Mouse (Mus musculus) embryo, embryonic 11.5 days (tissue): Measurements from ENCODE around the gene Upk2.
"Not testable (repeated sequence)": the region's sequence is repeated elsewhere in the genome, so short reads cannot be mapped to it uniquely, and the experiment has no call there.

Experiments
- DNase-seq: peaks from one replicate; pipeline ENCODE4 v3.0.0-alpha.2; 2012; ENCODE audit warnings: low read depth, low spot score

The Upk2 gene

DNA sequence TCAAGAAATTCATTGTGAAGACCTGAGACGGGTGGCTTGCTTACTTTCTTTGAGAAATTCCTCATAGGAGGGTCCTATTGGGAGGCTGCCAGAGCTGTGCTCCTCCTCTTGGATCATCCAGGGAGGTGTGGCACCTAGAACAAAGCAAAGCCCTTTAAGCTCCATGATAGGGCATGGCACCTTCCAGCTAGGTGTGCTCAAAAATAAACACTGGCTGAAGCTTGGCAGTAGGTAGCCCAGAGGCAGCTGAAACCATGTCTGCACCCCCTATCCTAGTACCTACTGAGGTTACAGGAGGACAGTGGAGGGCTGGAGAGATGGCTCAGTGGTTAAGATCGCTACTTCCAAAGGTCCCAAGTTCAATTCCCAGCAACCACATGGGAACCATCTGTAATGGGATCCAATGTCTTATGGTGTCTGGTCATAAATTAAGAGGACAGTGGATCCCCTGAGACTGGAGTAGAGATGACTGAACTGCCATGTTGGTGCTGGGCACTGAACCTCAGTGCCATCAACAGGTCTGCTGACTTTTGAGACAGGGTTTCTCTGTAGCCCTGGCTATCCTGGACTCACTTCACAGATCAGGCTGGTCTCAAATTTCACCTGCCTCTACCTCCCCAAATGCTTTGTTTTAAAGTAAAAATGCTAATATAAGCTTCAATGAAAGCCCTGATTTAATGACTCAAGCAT, 44.0 kb downstream of the Upk2 start:
- no peak for DNase-seq

DNA sequence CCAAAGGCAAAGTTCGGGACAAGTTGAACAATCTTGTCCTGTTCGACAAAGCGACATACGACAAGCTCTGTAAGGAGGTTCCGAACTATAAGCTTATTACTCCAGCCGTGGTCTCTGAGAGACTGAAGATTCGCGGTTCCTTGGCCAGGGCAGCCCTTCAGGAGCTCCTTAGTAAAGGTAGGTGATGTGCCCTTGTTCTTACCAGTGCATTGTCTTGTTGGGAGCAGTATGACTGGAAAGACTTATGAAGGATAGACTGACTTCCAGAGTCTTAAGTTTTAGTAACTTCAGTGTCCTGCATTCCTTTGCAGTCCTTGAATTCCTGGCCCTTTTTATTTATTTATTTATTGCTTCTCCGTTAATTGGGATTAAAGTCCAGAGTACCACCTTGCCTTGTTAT, 46.1 kb downstream of the Upk2 start:
- DNase-seq: not testable (repeated sequence)

DNA sequence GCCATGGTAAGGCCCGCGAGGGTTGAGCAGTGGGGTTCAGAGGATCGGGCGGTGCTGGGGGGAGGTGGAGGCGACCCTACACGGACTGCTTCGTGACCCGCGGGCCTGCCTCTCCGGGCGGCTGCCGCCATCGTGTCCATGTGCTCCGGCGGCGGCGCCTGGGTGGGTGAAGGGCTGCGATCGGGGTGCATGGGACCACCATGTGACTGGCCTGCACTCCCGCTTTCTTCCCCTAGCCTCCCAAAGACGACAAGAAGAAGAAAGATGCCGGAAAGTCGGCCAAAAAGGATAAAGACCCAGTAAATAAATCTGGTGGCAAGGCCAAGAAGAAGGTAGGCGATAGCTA, 47.1 kb downstream of the Upk2 start:
- DNase-seq: no peak

DNA sequence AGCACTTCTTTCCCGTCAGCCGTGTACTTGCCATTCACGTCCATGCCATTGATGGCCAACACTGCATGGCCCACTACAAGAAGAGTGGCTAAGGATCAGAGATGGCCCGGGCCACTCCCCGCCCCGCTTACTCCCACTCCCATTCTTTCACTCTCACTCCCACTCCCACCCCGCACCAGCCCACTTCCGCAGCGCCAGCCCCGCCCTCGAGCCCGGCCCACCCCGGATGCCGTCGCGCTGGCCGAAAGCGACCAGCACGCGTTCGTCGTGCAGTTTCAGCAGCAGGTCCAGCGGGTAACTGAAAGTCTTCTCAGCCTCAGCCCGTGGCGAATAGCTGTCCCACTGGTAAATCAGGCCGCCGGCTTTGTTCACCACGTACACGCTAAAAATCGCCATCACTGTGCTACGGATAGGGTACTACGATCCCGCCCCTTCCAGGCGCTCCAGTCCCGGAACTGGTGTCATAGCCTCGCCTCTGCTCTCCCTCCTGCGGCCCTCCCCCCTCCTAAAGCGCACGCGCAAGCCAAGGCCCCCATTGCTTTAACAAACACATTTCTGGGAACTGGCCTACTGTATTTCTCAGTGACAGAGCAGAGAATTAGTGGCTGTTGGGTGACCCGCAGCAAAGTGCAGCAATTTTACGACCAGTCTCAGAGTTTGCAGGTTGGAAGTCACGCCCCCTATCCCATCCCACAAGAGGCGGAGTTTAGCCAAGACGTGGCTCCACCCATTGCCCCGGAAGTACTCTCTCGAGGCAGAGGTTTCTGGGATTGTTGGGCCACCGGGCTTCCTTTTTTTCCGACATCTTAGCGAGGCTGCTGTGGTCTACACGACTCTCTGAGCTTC, 47.6 kb downstream of the Upk2 start, which contains the start of the genes Rps25 and Trappc4:
Gene Rps25, plus strand, starts transcription at position 234 of the 846 bp plus-strand sequence.
Gene Trappc4, minus strand, starts transcription at position 695 of the 846 bp plus-strand sequence.
- peak; percentile 91 for DNase-seq

DNA sequence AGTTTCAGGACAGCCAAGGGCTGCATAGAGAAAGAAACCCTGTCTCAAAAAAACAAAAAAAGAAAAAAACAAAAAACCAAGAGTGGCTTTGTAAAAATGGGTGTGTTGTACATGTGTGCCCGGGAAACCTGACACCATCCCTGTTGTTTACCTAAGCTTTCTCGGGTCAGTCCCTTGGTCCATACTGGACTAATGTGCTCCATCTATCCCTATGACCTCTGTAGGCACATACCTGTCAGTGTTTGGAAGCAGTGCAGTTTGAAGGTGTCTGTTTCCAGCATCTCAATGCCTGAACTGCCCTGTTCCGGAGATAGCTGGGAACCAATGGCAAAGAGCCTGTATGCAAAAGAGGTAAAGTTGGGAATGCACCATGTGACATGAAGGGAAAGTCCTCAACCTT, 49.8 kb downstream of the Upk2 start:
- DNase-seq: no peak
